Mouse (Mus musculus): ENCODE data around the gene Anpep. TPM values are rescaled to one million over a fixed set of nuclear protein-coding genes. Genes with fewer than 3 reads are reported as not detected.

The Anpep gene
- 105 and 126 TPM in 2 replicates for polyA plus RNA-seq (2012; rRNA removed)

DNA sequence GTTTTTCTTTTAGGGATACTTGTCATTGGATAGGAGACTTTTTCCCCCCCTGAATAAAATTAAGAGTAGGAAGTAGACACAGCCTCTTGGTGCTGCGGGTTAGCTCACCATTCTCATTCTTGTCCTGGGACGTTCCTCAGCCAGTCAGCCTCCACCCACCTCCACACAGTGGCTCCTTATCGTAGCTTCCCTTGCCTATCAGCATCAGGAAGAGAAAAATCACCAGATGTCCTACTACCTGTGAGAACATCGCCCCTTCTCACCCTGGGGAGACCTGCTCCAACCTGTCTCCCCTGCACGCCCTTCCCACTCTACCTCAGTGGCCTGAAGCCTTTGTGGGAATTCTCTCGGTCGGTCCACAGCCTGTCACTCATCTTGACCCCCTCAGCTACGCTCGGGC is at the start of gene Anpep:
Gene Anpep (minus strand): TSS at position 249 of the 400 bp plus-strand sequence.

DNA sequence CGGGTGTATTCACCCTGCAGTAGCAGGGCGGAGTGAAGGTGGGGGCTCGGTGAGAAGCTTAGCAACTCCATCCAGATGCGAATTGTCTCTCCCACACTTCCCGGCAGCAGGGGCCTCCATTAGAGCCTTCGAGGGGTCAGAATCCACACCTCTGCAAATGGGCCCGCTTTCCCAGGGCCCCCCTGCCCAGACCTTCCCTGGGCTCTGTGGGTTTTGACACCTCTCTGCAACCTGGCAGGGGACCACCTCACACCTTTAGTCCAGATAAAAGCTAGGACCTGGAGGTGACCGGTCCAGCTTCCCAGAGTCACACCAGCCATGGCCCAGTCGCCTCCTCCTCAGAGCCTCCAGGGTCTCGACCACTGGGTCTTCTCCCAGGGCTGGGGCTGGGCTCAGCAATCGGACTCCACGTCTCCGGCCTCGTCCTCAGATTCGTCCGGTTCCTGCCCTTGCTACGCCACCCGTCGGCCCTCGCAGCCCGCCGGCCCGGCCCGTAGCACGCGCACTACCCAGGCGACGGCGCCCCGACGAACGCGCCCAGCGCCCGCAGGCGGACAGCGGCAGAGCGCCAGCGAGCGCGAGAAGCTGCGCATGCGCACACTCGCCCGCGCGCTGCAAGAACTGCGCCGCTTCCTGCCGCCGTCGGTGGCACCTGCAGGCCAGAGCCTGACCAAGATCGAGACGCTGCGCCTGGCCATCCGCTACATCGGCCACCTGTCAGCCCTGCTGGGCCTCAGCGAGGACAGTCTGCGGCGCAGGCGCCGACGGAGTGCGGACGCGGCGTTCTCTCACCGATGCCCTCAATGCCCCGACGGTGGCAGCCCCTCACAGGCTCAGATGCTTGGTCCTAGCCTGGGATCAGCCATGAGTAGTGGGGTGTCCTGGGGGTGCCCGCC is 50.0 kb downstream of the Anpep start, which contains the start of gene Mesp2:
Gene Mesp2 (plus strand): TSS at position 117 of the 896 bp plus-strand sequence.

DNA sequence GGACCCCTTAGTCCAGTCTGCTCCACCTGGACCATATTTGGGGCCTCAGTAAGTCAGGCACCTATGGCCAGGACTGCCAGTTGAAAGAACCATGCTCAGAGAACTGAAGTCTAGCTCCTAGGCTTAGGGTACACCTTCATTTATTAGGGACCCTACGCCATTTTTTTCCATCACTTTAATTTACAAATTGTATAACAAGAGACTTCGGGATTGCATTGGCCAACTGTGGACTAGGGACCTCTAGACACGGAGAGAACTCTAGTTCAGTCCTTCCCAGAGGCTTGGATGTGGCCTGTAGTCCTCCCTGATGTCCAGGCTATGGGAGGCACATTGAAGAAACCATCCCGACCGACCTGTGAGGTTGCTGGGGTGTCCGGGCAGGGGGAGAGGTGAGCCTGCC is 67.2 kb downstream of the Anpep start, which contains the start of gene Mesp1:
Gene Mesp1 (minus strand): TSS at position 101 of the 400 bp plus-strand sequence.

Other genes starting within 250 kb of the Anpep start
- 0.38 and 0.97 TPM in 2 replicates for gene Rhcg, start 243.4 kb downstream of the Anpep start, polyA plus RNA-seq (2012; rRNA removed)
- 2.1 and 2.7 TPM in 2 replicates for gene Ticrr, start 200.9 kb downstream of the Anpep start, polyA plus RNA-seq (2012; rRNA removed)
- 9.6 and 11.7 TPM in 2 replicates for gene Kif7, start 145.3 kb downstream of the Anpep start, polyA plus RNA-seq (2012; rRNA removed)
- 212 and 249 TPM in 2 replicates for gene Plin1, start 128.2 kb downstream of the Anpep start, polyA plus RNA-seq (2012; rRNA removed)
- 15.5 and 19.2 TPM in 2 replicates for gene Pex11a, start 117.9 kb downstream of the Anpep start, polyA plus RNA-seq (2012; rRNA removed)
- 1.8 and 2.0 TPM in 2 replicates for gene Wdr93, start 117.9 kb downstream of the Anpep start, polyA plus RNA-seq (2012; rRNA removed)
- gene Mesp1, start 67.3 kb downstream of the Anpep start, polyA plus RNA-seq (2012; rRNA removed) = 0.72 and 0.94 TPM in 2 replicates
- gene Mesp2, start 50.3 kb downstream of the Anpep start, polyA plus RNA-seq (2012; rRNA removed) = 5.6 and 7.9 TPM in 2 replicates
- 19.2 and 20.1 TPM in 2 replicates for gene Ap3s2, start 59.6 kb upstream of the Anpep start, polyA plus RNA-seq (2012; rRNA removed)
- gene Arpin, start 74.3 kb upstream of the Anpep start, polyA plus RNA-seq (2012; rRNA removed) = 14.4 and 15.1 TPM in 2 replicates
- gene Zfp710, start 163.8 kb upstream of the Anpep start, polyA plus RNA-seq (2012; rRNA removed) = 35.9 and 41.9 TPM in 2 replicates